Mouse (Mus musculus) midbrain, postnatal 0 days (tissue): Measurements from ENCODE around the gene Gm8909. TPM values are rescaled to one million over a fixed set of nuclear protein-coding genes. Genes with fewer than 3 reads are reported as not detected.
"Not testable (repeated sequence)": the region's sequence is repeated elsewhere in the genome, so short reads cannot be mapped to it uniquely, and the experiment has no call there.

Experiments used
- ATAC-seq: fragments of 200-750 bp; cut with Nextera tagmentation; 2 replicates; pipeline ENCODE4 v1.8.0; 2017; ENCODE audit warnings: moderate number of reproducible peaks, mild to moderate bottlenecking, moderate TSS enrichment, moderate library complexity; ENCODE audit not compliant: low FRiP score
- DNase-seq: peaks from one replicate; pipeline ENCODE4 v3.0.0-alpha.2; 2015; ENCODE audit warnings: low spot score
- H3K27ac ChIP-seq: fragments of 300-500 bp; sonication (generic); 2 replicates; pipeline ENCODE4 v1.5.1; 2014; ENCODE audit warnings: low read depth, mild to moderate bottlenecking, low read length, mixed read lengths
- H3K27me3 ChIP-seq: fragments of 300-500 bp; sonication (generic); 2 replicates; pipeline ENCODE4 v1.6.1; 2014; ENCODE audit warnings: low read length, control low read depth, mixed read lengths; ENCODE audit not compliant: insufficient read depth
- H3K36me3 ChIP-seq: fragments of 300-500 bp; sonication (generic); 2 replicates; pipeline ENCODE4 v1.6.1; 2014; ENCODE audit warnings: low read length, control low read depth, mixed read lengths; ENCODE audit not compliant: insufficient read depth
- H3K4me1 ChIP-seq: fragments of 300-500 bp; sonication (generic); 2 replicates; pipeline ENCODE4 v1.6.1; 2014; ENCODE audit warnings: mild to moderate bottlenecking, control low read depth, antibody characterized with exemption, low read length, mixed read lengths; ENCODE audit not compliant: insufficient read depth
- H3K4me2 ChIP-seq: fragments of 300-500 bp; sonication (generic); 2 replicates; pipeline ENCODE4 v1.6.1; 2014; ENCODE audit warnings: low read depth, mild to moderate bottlenecking, low read length, mixed read lengths; ENCODE audit not compliant: poor library complexity, severe bottlenecking
- H3K4me3 ChIP-seq: fragments of 300-500 bp; sonication (generic); 2 replicates; pipeline ENCODE4 v1.5.1; 2014; ENCODE audit warnings: low read depth, mild to moderate bottlenecking, low read length, moderate library complexity
- H3K9ac ChIP-seq: fragments of 300-500 bp; sonication (generic); replicated peaks from 2 replicates; pipeline ENCODE4 v1.6.1; 2014; ENCODE audit warnings: mild to moderate bottlenecking, low read length, moderate library complexity, mixed read lengths; ENCODE audit not compliant: poor library complexity, severe bottlenecking
- H3K9me3 ChIP-seq: fragments of 300-500 bp; sonication (generic); 2 replicates; pipeline ENCODE4 v1.6.1; 2016; ENCODE audit warnings: low read length, control low read depth
- CTCF ChIP-seq: IDR thresholded peaks from 2 replicates; pipeline ENCODE4 v1.5.1; 2016; ENCODE audit warnings: antibody characterized with exemption, mild to moderate bottlenecking
- WGBS: fragments of 180-500 bp; shearing (Covaris S2); extraction: QIAGEN DNeasy Blood & Tissue Kit; methylation state at CpG from one replicate; pipeline ENCODE4 v1.1.7; 2014; 5-methylcytosine and 5-hydroxymethylcytosine counted together
- polyA plus RNA-seq: library from polyadenylated mRNA; unstranded; fragments of >200 nt; fragmentation: Nextera tagmentation; extraction: Ambion mirVana; gene quantifications from 2 replicates; pipeline ENCODE4 v1.2.1, GENCODE M21; 2015
- total RNA-seq: library from RNA; depleted of rRNA; stranded (reverse); fragments of >200 nt; gene quantifications from 2 replicates; pipeline ENCODE4 v1.2.3, GENCODE M21; 2014

Gene Gm8909
- total and polyA plus RNA-seq, 2 experiments from 2014 or later, result not detected

DNA sequence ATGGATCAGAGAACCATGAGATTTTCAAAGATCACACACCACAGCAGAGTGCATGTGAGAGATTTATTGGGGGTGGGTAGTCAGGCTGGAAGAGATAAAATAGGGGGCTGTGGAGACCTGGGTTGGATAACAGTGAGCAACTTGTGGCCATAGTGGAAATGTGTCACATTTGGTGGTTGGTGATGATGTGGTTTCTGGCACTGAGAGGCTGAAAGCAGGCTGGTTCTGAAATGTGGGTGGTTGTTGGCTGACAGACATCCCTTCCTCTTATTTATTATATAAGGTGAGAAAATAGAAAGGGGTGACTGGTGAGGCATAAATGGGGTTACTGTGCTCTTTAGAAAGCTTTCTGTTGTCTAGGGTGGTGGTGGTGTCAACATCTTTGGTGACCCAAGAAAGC is 1.4 kb upstream of the Gm8909 start:
- no peak for TF ChIP-seq CTCF
- H3K4me2 ChIP-seq, result no peak overlapping the region

DNA sequence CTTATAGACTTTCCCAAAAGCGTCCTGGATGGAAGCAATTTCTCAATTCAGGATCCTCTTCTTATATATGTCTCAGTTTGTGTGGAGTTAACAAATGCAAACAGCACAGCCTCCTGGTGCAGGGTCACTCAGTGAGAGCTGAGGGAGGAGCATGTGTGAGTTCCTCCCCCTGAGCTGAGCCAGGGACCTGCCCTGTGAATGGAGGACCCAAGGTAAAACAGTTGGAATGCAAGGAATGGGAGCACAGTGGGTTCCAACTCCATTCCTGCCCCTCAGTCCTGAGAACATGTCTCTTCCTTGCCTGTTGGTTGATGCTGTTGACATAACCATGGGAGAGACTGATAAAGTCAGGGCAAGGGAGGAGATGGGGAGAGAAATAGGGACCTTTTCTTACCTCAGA is 757 bp upstream of the Gm8909 start:
- H3K9ac ChIP-seq, H3K4me1 ChIP-seq, H3K9me3 ChIP-seq, H3K27ac ChIP-seq, DNase-seq, H3K36me3 ChIP-seq, H3K4me2 ChIP-seq, ATAC-seq, H3K4me3 ChIP-seq: not testable (repeated sequence)
- peaks cover 42% of the 10 kb centered on the region for H3K27me3 ChIP-seq
- WGBS, result no CpG with 5 or more reads among the region's 1 CpGs

More for the DNA sequence above, 1.4 kb upstream of the Gm8909 start:
- H3K9me3 ChIP-seq, result no peaks in the 10 kb centered on the region
- H3K27ac ChIP-seq, result no peak overlapping the region
- H3K36me3 ChIP-seq, result no peaks in the 10 kb centered on the region
- no peak overlapping the region for H3K9ac ChIP-seq
- no peak overlapping the region for H3K4me3 ChIP-seq
- DNase-seq, result no peak
- no peaks in the 10 kb centered on the region for H3K4me1 ChIP-seq
- H3K27me3 ChIP-seq, result peaks cover 36% of the 10 kb centered on the region
- ATAC-seq, result no peak

DNA sequence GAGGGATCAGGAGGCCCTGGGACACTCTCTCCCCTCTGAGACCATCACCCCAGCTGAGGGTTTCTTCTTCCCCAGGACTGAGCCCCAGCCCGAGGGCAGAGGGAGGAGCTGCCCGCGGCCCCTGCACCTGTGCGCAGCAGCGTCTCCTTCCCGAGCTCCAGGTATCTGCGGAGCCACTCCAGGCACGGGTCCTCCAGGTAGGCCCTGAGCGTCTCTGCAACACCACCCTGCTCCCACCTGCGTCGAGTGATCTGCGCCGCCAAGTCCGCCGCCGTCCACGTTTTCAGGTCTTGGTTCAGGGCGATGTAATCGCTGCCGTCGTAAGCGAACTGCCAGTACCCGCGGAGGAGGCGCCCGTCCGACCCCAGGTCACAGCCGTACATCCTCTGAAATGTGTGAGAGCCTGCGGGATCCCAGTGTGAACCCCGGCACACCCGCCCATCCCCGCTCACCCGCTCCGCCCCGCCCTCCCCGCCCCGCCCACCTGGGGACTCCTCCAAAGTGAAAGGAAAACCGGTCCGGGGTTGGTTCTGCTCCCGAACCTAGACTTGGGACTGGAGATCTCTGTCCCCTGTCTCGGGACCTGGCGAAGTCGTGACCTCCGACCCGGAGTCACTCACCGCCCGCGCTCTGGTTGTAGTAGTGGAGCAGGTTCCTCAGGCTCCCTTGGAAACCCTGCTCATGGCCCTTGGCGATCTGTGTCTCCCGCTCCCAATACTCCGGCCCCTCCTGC is 865 bp downstream of the Gm8909 start:
- H3K4me3 ChIP-seq, result peak overlapping the region; percentile 16
- H3K9ac ChIP-seq, result no peak overlapping the region
- peaks cover 46% of the 10 kb centered on the region for H3K27me3 ChIP-seq
- no peak for TF ChIP-seq CTCF
- no peaks in the 10 kb centered on the region for H3K9me3 ChIP-seq
- 2% methylated on average over 43 of the region's 51 CpGs for WGBS
- ATAC-seq (no peak), DNase-seq (no peak)
- H3K4me1 ChIP-seq, result no peaks in the 10 kb centered on the region
- no peaks in the 10 kb centered on the region for H3K36me3 ChIP-seq
- H3K4me2 ChIP-seq, result peak overlapping the region; percentile 30
- H3K27ac ChIP-seq, result no peak overlapping the region

DNA sequence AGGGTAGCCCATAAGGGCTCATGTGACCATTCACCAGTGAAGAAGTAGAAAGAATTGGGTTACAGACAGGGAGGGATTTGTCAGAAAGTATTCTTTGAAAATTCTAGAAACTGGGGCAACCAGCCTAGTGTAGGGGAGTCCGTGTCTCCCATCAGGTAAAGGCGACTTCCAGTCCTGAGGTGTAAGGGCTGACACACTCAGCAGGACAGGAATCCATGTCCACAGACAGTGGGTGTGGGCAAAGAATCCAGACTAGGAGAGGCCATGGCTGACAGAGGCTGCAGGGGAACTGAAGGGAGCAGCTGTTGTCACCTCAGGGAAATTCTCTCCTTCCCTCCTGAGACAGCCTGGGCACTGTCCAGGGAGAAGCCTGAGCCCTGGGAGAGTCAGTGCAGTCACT is 1.4 kb downstream of the Gm8909 start:
- not testable (repeated sequence) for H3K4me3 ChIP-seq, H3K4me1 ChIP-seq, DNase-seq, ATAC-seq, H3K9me3 ChIP-seq, H3K9ac ChIP-seq, H3K27ac ChIP-seq, H3K36me3 ChIP-seq, H3K4me2 ChIP-seq
- peaks cover 52% of the 10 kb centered on the region for H3K27me3 ChIP-seq
- 13% methylated on average over 2 of the region's 2 CpGs for WGBS

DNA sequence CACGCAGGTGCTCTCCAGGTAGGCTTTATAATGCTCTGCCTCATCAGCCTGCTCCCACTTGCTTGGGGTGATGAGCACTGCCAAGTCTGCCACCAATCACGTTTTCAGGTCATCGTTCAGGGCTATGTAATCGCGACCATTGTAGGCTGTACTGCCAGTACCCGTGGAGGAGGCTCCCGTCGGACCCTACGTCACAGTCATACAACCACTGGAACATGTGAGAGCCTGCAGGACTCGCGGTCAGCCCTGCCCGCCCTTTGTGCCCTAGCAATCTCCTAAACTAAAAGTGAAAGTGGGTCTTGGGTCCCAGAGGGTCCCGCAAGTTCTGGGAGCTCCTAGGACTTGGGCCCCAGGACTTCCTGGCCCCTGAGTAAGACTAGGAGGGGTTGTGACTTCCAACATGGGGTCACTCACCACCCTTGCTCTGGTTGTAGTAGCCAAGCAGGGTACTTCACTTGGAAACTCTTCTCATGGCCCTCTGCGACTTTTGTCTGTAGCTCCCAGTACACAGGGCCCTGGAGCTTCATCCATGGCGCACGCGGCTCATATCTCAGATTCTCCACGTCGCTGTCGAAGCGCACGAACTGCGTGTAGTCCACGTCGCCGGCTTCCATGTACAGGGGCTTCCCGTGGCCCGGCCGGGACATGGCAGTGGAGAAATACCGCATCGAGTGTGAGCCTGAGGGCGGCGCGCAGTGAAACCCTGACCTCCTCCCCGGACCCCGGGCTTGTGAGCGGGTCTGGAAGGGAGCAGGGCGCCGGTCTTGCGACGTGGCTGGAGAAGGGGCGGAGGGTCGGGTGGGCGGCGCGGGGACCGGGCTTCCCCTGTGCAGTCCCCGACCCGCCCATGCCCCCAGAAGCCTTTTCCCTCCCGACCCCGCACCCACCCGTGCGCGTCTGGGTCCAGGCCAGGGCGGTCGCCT is 6.9 kb downstream of the Gm8909 start:
- WGBS, result 3% methylated on average over 45 of the region's 56 CpGs
- H3K9ac ChIP-seq, result no peak overlapping the region
- no peak for ATAC-seq

DNA sequence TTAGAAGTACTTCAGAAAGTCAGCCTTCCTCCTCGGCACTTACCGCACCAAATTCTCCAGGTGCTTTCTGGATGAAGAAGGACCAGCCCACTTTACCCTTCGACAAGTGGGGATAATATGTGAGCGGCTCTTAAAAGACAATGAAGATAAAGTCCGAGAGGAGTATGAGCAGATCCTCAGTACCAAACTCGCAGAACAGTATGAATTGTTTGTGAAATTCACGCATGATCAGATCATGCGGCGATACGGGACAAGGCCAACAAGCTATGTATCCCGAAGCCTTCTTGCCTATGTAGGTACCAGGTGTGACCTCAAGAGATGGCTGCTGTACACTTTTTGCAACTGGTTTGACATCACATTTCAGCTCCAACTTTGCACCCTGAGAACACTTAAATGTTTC is 10.1 kb downstream of the Gm8909 start:
- peak overlapping the region; percentile 30; the same call in 1 of the 2 replicates for H3K4me3 ChIP-seq
- WGBS, result 9% methylated on average over 11 of the region's 11 CpGs

More for the DNA sequence above, 6.9 kb downstream of the Gm8909 start:
- Histone ChIP-seq H3K4me2 (peak overlapping the region; percentile 20; the same call in 1 of the 2 replicates), H3K4me1 (no peaks in the 10 kb centered on the region), H3K27me3 (peaks cover 52% of the 10 kb centered on the region), H3K9me3 (no peaks in the 10 kb centered on the region), H3K27ac (no peak overlapping the region), H3K4me3 (peak overlapping the region; percentile 16), H3K36me3 (no peaks in the 10 kb centered on the region)
- no peak for DNase-seq
- TF ChIP-seq CTCF, result no peak

DNA sequence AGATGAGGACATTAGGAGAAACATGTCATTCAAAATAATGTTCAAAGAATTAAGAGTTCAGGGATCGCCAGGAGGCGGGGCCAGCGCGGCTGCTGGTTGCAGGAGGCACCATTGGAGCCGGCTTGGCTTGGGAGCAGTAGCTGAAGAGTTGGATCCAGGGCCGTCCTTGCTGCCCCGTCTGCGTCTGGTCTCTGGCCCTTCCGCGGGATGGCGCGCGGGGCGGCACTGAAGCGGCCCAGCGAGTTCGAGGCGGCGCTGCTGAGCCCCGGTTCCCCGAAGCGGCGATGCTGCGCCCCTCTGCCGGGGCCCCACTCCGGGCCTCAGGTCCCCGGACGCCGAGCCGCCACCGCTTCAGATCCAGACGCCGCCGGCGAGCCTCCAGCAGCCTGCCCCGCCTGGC is 10.6 kb downstream of the Gm8909 start:
- H3K9ac ChIP-seq, H3K36me3 ChIP-seq, H3K9me3 ChIP-seq, DNase-seq, H3K27ac ChIP-seq, ATAC-seq, H3K4me1 ChIP-seq: not testable (repeated sequence)
- peaks cover 45% of the 10 kb centered on the region for H3K27me3 ChIP-seq
- peak overlapping the region; percentile 30 for H3K4me3 ChIP-seq
- peak overlapping the region; percentile 41 for H3K4me2 ChIP-seq
- WGBS, result under 1% methylated on average over 36 of the region's 36 CpGs

More for the DNA sequence above, 10.1 kb downstream of the Gm8909 start:
- Histone ChIP-seq H3K4me2 (peak overlapping the region; percentile 41; the same call in 1 of the 2 replicates), H3K27me3 (peaks cover 45% of the 10 kb centered on the region)
- H3K36me3 ChIP-seq, H3K9me3 ChIP-seq, H3K9ac ChIP-seq, H3K4me1 ChIP-seq, ATAC-seq, H3K27ac ChIP-seq, DNase-seq: not testable (repeated sequence)
